Mouse (Mus musculus) ES-E14 (cell line): Measurements from ENCODE around the gene Arhgap30.

Experiments used
- HCFC1 ChIP-seq: IDR thresholded peaks from 2 replicates; pipeline ENCODE4 v1.6.1; 2012; ENCODE audit warnings: low read length, inconsistent platforms, borderline replicate concordance; ENCODE audit not compliant: insufficient read depth
- MAFK ChIP-seq: IDR thresholded peaks from 2 replicates; pipeline ENCODE4 v1.6.1; 2014; ENCODE audit warnings: mild to moderate bottlenecking, low read depth, low read length, inconsistent platforms; ENCODE audit not compliant: insufficient read depth
- ZC3H11A ChIP-seq: IDR thresholded peaks from 2 replicates; pipeline ENCODE4 v1.6.1; 2012; ENCODE audit warnings: low read depth, mild to moderate bottlenecking, inconsistent platforms, low read length, borderline replicate concordance
- ZNF384 ChIP-seq: IDR thresholded peaks from 2 replicates; pipeline ENCODE4 v1.6.1; 2012; ENCODE audit warnings: low read depth, low read length, inconsistent platforms

GRCm38 (mm10) chr1:171355812-171356340, 32.9 kb upstream of the Arhgap30 start:
- TF ChIP-seq ZNF384 (no peak), MAFK (no peak), HCFC1 (no peak), ZC3H11A (no peak)
